Comparison of ENCODE assay signal across 8 mouse cellular contexts in the genomic region with DNA sequence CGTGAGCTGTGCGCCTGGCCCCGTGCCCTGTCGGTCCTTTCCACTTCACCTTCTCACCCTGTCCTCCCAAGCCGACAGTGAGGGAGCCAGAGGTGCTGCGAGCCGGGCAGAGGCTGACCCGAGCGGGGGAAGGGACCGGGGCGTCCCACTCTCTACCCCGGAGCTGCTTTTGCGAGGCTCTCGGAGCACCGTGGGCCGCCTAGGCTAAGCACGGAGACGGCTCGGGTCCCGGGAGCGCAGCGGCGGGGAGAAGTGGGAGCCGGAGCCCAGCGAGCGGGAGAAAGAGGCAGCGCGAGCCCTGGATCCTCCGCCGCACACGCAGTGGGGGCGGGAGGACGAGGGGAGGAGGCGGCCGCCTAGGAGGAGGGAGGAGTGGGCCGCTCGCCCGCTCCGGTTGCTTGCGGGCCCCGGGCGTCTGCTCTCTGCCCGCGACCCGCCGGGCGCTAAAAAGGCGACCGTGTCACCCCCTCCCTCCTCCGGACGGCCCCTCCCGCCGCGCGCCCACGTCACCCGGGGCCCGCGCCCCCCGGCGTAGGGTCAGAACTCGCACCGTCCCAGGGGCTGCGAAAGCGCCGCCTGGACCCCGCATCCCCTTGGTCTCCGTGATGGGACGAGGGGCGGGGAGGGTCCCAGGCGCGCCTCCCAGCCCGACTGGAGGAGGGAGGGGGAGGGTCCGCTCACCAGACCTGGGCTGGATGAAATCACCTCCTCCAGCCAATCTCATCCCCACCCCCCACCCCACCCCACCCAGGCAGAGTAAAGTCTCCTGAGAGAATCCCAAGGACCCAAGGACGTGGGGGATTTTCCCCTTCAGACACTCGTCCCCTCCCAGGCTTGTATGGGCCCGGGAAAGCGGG. TPM values are rescaled to one million over a fixed set of nuclear protein-coding genes. Genes with fewer than 3 reads are reported as not detected.
DNase-seq lines count a peak whose midpoint lies in the region; ATAC-seq and TF ChIP-seq lines count a peak whose summit lies in the region.

A gene (minus strand): TSS at position 284 of the 857 bp plus-strand sequence.

- peak; percentile 71 for DNase-seq in kidney, postnatal 10 days
- no peak for DNase-seq in liver, embryonic 14.5 days (ENCODE audit: low read depth in 3 of 3, low spot score in 3 of 3)
- peak; percentile 45 for DNase-seq in naive thymus-derived CD4-positive, alpha-beta T cell, adult 2 months (ENCODE audit: low read depth)
- DNase-seq in testis, postnatal 10 days (ENCODE audit: low spot score) = peak; percentile 62

- peaks cover 43% of the 10 kb centered on the region for H3K27me3 ChIP-seq in E14TG2a.4 (ENCODE audit: insufficient read depth, low read length)
- no peaks in the 10 kb centered on the region for H3K27me3 ChIP-seq in forebrain, embryonic 13.5 days
- no peaks in the 10 kb centered on the region for H3K27me3 ChIP-seq in heart, embryonic 16.5 days (ENCODE audit: control insufficient read depth, insufficient read depth, low read length)
- no peaks in the 10 kb centered on the region for H3K27me3 ChIP-seq in liver, embryonic 14.5 days (ENCODE audit: control insufficient read depth, insufficient read depth, low read length)

- H3K4me1 ChIP-seq in E14TG2a.4 (replicated peaks; ENCODE audit: low read depth, low read length) = peaks cover 15% of the 10 kb centered on the region
- peaks cover 12% of the 10 kb centered on the region; the same call in 1 of the 2 replicates for H3K4me1 ChIP-seq in forebrain, embryonic 13.5 days
- H3K4me1 ChIP-seq in heart, embryonic 16.5 days (ENCODE audit: control insufficient read depth, insufficient read depth, low read length) = peaks cover 7% of the 10 kb centered on the region
- H3K4me1 ChIP-seq in liver, embryonic 14.5 days (replicated peaks; ENCODE audit: control insufficient read depth in 2 of 2, insufficient read depth in 2 of 2, low read length in 1 of 2) = peaks cover 0 to 13% of the 10 kb centered on the region in 2 experiments; a peak in 2 of 4 replicates

- TF ChIP-seq CTCF in E14TG2a.4 (conservative IDR thresholded peaks at IDR 0.05; ENCODE audit: low read length) = no peak
- no peak for TF ChIP-seq CTCF in liver, embryonic 14.5 days (IDR thresholded peaks at IDR 0.05; ENCODE audit: low read depth)

- no peak for TF ChIP-seq EP300 in liver, embryonic 14.5 days (IDR thresholded peaks at IDR 0.05; ENCODE audit: low read depth)

- peak within 1 kb of the TSS; percentile 83 for H3K9ac ChIP-seq in forebrain, embryonic 13.5 days
- peak within 1 kb of the TSS; percentile 83 for H3K9ac ChIP-seq in heart, embryonic 16.5 days (ENCODE audit: low read length)
- peak within 1 kb of the TSS; percentile 45 for H3K9ac ChIP-seq in liver, embryonic 14.5 days (replicated peaks)

- under 1% methylated on average over 66 of the region's 78 CpGs for whole genome bisulfite sequencing in forebrain, embryonic 13.5 days
- 1% methylated on average over 60 of the region's 78 CpGs for WGBS in heart, embryonic 16.5 days
- under 1% methylated on average over 56 of the region's 78 CpGs for WGBS in liver, embryonic 14.5 days (ENCODE audit: insufficient replicate concordance)

- peak; percentile 70 for ATAC-seq in cerebellum, adult (ENCODE audit: insufficient number of reproducible peaks, low FRiP score, low TSS enrichment)
- peak; percentile 90 for ATAC-seq in forebrain, embryonic 13.5 days
- peak; percentile 80 for ATAC-seq in heart, embryonic 16.5 days (replicated peaks; ENCODE audit: extremely low read depth, insufficient read depth, low FRiP score)
- ATAC-seq in liver, embryonic 14.5 days (ENCODE audit: insufficient read depth) = peak; percentile 53; the same call in 1 of the 2 replicates

- H3K36me3 ChIP-seq in E14TG2a.4 (ENCODE audit: insufficient read depth, low read length) = no peaks in the 10 kb centered on the region
- peaks cover 3% of the 10 kb centered on the region; the same call in 1 of the 2 replicates for H3K36me3 ChIP-seq in forebrain, embryonic 13.5 days (ENCODE audit: poor library complexity, severe bottlenecking)
- H3K36me3 ChIP-seq in heart, embryonic 16.5 days (ENCODE audit: control insufficient read depth, insufficient read depth) = no peaks in the 10 kb centered on the region
- H3K36me3 ChIP-seq in liver, embryonic 14.5 days (replicated peaks; ENCODE audit: control insufficient read depth, insufficient read depth, low read depth) = no peaks in the 10 kb centered on the region

- no peaks in the 10 kb centered on the region for H3K9me3 ChIP-seq in E14TG2a.4 (ENCODE audit: low read length)
- no peaks in the 10 kb centered on the region; the same call in 1 of the 2 replicates for H3K9me3 ChIP-seq in forebrain, embryonic 13.5 days (replicated peaks)
- H3K9me3 ChIP-seq in heart, embryonic 16.5 days (replicated peaks; ENCODE audit: control insufficient read depth, low read length) = no peaks in the 10 kb centered on the region
- no peaks in the 10 kb centered on the region for H3K9me3 ChIP-seq in liver, embryonic 14.5 days (ENCODE audit: control insufficient read depth, low read length)

- H3K4me3 ChIP-seq in E14TG2a.4 (replicated peaks; ENCODE audit: low read length) = peak within 1 kb of the TSS; percentile 85
- H3K4me3 ChIP-seq in forebrain, embryonic 13.5 days = peak within 1 kb of the TSS; percentile 73
- peak within 1 kb of the TSS; percentile 75 for H3K4me3 ChIP-seq in heart, embryonic 16.5 days (ENCODE audit: low read length)
- H3K4me3 ChIP-seq in liver, embryonic 14.5 days (ENCODE audit: insufficient read depth in 1 of 2, low read depth in 2 of 2, low read length in 2 of 2) = peak within 1 kb of the TSS; percentile 58 to 59

- H3K4me2 ChIP-seq in forebrain, embryonic 13.5 days = peak within 1 kb of the TSS; percentile 100
- H3K4me2 ChIP-seq in heart, embryonic 16.5 days (ENCODE audit: low read depth, low read length) = peak within 1 kb of the TSS; percentile 96
- H3K4me2 ChIP-seq in liver, embryonic 14.5 days (ENCODE audit: low read depth) = peak within 1 kb of the TSS; percentile 93

- peak within 1 kb of the TSS; percentile 65 for H3K27ac ChIP-seq in forebrain, embryonic 13.5 days
- peak within 1 kb of the TSS; percentile 70 for H3K27ac ChIP-seq in heart, embryonic 16.5 days (ENCODE audit: low read length)
- H3K27ac ChIP-seq in liver, embryonic 14.5 days = no peak within 1 kb of the TSS

RNA-seq across cellular contexts. Expression of the gene that starts here (rescaled TPM):
- 6.1 and 6.8 TPM in 2 replicates for polyA plus RNA-seq in forebrain, embryonic 13.5 days (2015; fragmentation: Nextera tagmentation; extraction: Ambion mirVana)
- polyA plus RNA-seq in heart, embryonic 16.5 days (2015; fragmentation: Nextera tagmentation; extraction: Ambion mirVana) = 3.0 and 3.5 TPM in 2 replicates
- polyA plus RNA-seq in liver, embryonic 14.5 days (2012; rRNA removed) = 0.69 and 0.98 TPM in 2 replicates
- polyA plus RNA-seq in liver, embryonic 14.5 days (2014; fragmentation: Nextera tagmentation; extraction: Ambion mirVana) = 1.1 and 1.2 TPM in 2 replicates

Comparison
In these comparisons a context has a peak if more than half of its experiments do, and no peak if none do; other contexts are left out.
1. DNase-seq: peak in kidney, postnatal 10 days (single experiment), naive thymus-derived CD4-positive, alpha-beta T cell, adult 2 months (single experiment) and testis, postnatal 10 days (single experiment); none in liver, embryonic 14.5 days (0 of 3).
2. Peak in every context shown above with its lines, with median percentiles within 50 percentile points of each other: H3K4me3 ChIP-seq, ATAC-seq, H3K4me2 ChIP-seq and H3K9ac ChIP-seq.